Mouse (Mus musculus) right cerebral cortex, postnatal 25 days (tissue): ENCODE data around the gene Zfp423.

ENCODE experiments used
- DNase-seq: peaks from one replicate; pipeline ENCODE4 v3.0.0; 2022

Zfp423 gene

DNA sequence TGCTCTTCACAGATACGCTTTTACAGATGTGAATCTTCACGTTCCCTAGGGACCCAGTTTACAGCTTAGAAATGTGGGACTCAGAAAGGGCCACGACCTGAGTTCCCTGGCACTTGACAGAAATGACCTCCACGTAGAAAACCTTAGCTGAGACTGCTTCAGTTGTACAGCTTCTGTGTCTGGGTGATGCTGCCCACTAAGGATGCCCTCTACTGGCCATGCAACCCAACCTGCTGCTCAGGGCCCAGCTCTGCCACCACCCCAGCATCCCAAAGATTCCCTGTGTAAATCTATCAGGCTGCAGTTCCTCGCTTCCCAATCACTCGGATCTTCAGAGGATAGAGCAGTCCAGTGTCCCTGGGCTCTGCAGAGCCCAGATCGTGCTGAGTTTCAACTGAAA, 163.2 kb downstream of the Zfp423 start:
- no peak for DNase-seq

DNA sequence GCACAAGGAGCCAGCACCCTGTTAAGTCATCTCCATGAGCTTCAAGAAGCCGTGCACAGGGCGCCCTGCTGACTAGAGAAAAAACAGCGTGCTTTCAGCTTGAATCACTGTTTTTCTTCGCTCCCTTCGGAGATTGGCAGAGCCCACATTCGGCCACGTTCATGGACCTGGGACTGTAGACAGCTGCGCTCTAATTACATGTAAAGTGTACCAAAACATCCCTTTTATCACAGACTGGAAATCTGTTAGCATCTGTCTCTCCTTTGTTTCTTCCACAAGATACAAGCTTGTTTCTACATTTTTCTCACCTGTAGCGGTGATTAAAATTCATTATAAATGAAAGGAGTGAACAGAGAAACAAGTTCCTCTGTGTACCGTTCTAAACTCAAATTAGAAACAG, 164.8 kb downstream of the Zfp423 start:
- no peak for DNase-seq

- DNase-seq, result no peak
Measured at GRCm38 (mm10) chr8:87791103-87791502, 168.3 kb downstream of the Zfp423 start.

DNA sequence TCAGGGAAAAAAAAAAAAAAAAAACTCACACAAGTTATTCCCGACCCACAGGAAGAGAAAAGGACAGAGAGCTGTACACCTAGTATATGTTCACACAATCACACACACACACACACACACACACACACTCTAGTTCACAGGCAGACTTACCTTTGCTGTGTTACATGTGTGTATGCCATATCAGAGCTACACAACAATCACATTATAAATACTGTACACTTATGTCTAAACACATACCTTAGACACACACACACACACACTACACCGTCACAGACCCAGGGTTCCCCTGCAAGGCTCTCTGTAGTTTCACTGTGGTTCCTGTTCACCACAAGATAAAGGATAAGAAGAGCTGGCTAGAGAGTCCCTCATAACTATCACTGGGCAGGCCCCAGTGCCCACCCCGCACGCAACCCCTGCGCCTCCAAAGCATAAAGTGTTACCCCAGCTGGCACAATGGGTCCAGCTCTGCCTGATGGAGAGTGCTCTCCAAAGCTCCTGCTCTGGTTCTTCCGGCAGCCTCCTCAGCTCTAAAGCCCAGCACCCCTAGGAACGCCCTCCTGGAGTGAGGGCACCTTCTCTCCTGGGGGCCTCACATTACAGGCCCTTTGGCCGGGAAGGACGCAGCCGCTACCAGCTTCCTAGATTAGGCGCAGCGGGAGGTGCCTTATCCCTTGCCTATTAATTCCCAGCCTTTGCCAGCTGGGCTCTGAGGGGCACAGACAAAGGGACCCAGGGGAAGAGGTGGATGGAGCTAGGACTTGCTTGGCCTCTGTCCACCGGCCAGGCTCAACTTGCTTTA, 174.6 kb downstream of the Zfp423 start:
- no peak for DNase-seq

GRCm38 (mm10) chr8:87784227-87784626, 175.2 kb downstream of the Zfp423 start:
- DNase-seq, result no peak

- DNase-seq, result no peak
Measured at GRCm38 (mm10) chr8:87783198-87783597, 176.2 kb downstream of the Zfp423 start.

DNA sequence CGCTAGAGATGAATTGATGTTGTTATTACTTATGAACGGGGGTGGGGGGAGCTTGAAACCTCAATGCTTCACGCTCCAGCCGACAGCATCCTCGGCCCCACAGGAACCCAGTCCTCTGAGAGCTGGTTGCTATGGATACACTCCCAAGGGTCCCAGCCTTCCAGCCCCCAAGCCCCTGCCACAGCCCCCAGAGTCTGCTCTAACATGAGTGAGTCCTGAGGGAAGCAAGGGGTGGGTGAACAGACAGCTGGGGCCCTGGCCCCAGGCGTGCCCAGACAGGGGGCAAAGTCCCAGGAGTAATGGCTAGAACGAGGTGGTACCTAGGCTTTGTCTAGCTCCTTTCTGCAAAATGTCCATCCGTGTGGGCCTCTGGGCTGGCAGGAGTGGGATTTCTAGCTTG, 181.8 kb downstream of the Zfp423 start:
- DNase-seq, result no peak

DNA sequence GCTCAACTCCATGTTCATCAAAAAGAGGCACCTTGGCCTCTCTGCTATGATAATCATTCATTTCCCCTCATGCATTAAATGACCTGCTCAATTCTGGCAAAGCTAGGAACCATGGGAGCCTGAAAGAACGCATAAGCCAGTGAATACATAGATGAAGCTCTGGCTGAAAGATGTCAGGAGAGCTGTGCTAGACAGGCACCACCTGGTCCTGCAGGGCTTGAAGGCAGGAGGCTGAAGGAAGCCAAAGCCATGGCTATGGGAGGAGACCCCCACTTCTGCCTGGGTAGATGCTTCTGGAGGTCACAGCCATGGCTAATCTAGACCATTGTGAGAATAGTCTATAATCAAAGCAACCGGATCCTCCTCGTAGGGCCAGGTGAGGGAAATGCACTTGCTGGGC, 183.5 kb downstream of the Zfp423 start:
- no peak for DNase-seq

- DNase-seq, result no peak
Measured at GRCm38 (mm10) chr8:87774966-87775365, 184.4 kb downstream of the Zfp423 start.

GRCm38 (mm10) chr8:87772894-87773502, 186.4 kb downstream of the Zfp423 start:
- DNase-seq, result no peak

- DNase-seq, result no peak
Measured at GRCm38 (mm10) chr8:87767882-87768281, 191.5 kb downstream of the Zfp423 start.

GRCm38 (mm10) chr8:87765276-87765675, 194.1 kb downstream of the Zfp423 start:
- DNase-seq, result no peak

- DNase-seq, result no peak
Measured at GRCm38 (mm10) chr8:87758750-87759149, 200.6 kb downstream of the Zfp423 start.

- no peak for DNase-seq
Measured at GRCm38 (mm10) chr8:87754853-87755252, 204.5 kb downstream of the Zfp423 start.

- DNase-seq, result no peak
Measured at GRCm38 (mm10) chr8:87753636-87754035, 205.8 kb downstream of the Zfp423 start.

DNA sequence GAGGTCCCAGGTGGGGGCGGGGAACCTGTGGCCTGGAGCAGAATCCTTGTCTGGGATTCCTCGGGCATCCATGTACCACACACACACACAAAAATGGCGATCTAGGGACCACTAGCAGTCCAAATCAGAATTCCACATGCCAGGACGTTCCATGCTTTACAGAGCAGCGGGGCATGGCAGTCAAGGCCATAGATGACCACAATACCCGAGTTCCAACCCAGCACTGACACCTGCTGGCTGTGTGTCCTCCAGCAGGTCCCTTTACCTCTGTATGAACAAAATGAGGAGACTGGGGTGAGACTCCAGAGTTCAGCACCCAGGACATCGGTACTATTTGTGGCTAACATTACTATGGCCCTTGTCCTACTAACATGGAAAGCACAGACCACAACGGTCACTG, 206.2 kb downstream of the Zfp423 start:
- no peak for DNase-seq

GRCm38 (mm10) chr8:87752710-87753109, 206.7 kb downstream of the Zfp423 start:
- DNase-seq, result no peak

DNA sequence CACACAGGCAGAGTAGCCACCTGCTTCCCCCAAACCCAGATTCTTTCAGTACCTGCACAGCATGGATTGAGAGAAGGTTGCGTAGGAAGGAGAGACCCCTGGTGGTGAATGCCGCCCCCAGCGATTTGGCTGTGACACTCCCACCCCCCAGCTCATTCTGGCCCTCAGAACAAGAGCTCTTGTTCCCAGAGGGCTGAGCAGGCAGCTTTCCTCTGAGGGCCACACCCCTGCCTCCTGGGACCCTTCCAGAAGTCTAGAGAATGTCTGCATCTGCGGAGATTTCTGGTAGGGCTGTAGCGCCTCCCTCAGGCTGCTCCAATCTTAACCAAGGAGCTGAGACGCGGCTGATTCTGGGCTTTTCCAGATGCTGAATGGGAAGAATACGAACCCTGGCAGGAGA, 211.8 kb downstream of the Zfp423 start:
- DNase-seq, result no peak

GRCm38 (mm10) chr8:87747142-87747541, 212.3 kb downstream of the Zfp423 start:
- no peak for DNase-seq

DNA sequence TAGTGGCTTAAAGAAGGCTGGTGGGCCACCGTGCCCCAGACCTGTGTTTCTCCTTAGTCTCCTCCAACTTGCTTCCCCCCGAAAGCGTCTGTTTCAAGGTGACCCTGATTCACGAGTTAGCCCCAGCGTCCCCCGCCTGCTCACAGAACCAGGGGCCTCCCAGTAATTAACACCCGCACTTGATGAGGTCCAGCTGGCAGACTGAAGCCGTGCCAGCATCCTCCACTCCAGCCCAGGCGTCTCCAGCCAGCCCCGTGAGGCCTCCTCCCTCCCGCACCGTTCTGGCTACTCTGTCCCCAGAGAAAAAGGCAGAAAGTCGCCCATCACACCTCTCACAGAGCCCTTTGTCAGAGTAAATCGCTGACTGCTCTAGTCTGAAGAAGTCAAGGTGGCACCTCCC, 213.3 kb downstream of the Zfp423 start:
- DNase-seq, result no peak

DNA sequence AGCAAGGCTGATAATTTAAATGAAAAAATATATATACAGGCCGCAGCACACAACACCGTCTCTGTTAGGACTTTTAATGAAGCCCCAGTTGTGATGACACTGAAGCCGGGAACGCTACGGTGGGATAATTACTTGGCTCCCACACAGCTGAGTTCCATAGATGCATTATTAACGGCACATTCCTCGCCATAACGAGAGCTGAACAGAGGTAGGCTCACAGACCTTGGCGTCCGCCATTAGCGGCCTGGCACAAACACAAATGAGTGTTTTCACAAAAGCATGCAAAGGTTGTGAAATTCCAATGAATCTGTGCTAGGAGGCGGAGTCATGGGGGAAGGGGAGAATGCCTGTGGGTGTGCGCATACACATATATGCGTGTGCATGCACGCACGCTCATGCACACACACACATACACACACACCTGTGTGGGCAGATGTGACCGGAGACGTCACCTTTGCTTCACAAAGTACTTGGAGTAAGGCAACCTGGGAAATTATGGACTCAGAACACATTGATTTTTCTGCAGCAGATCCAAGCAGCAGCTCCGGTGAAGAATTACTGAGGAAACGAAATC, 214.2 kb downstream of the Zfp423 start:
- no peak for DNase-seq

GRCm38 (mm10) chr8:87744556-87744955, 214.8 kb downstream of the Zfp423 start:
- no peak for DNase-seq

DNA sequence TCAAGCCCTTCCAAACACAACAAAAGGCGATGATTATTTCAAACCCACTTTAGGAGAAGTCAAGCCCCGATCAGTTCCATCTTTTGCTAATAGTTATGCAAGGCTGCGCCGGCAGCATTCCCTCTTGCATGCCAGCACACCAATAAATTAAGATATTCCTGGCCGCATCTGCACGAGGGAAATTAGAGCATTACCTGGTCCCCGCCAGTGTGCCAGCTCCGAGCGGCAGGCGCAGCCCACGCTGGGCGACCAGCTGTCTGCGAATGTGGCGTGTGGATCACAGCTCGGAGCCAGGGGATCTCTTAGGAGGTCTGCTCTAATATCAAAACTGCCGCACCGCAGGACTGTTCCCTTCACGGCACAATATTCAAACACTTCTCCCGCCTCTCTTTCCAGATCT, 217.4 kb downstream of the Zfp423 start:
- no peak for DNase-seq

- DNase-seq, result no peak
Measured at GRCm38 (mm10) chr8:87740946-87741530, 218.4 kb downstream of the Zfp423 start.
